Mouse (Mus musculus) heart, postnatal 14 days (tissue): ENCODE results near the gene Bhlhe23. TPM values are rescaled to one million over a fixed set of nuclear protein-coding genes. Genes with fewer than 3 reads are reported as not detected.

Source experiments
- DNase-seq, 2 experiments: peaks; one replicate each; pipeline ENCODE4 v3.0.0; 2021 to 2022
- intact Hi-C: fragments of 180-260 bp; cut with DNase I; formaldehyde crosslinking; loops from one replicate; pipeline ENCODE4 v1.15.1; 2025
- total RNA-seq, 2 experiments: library from RNA; stranded (reverse); gene quantifications; 2 replicates each; pipeline ENCODE4 v1.2.3; 2021

Bhlhe23 gene
- total RNA-seq, 2 experiments from 2014 or later = not detected

DNA sequence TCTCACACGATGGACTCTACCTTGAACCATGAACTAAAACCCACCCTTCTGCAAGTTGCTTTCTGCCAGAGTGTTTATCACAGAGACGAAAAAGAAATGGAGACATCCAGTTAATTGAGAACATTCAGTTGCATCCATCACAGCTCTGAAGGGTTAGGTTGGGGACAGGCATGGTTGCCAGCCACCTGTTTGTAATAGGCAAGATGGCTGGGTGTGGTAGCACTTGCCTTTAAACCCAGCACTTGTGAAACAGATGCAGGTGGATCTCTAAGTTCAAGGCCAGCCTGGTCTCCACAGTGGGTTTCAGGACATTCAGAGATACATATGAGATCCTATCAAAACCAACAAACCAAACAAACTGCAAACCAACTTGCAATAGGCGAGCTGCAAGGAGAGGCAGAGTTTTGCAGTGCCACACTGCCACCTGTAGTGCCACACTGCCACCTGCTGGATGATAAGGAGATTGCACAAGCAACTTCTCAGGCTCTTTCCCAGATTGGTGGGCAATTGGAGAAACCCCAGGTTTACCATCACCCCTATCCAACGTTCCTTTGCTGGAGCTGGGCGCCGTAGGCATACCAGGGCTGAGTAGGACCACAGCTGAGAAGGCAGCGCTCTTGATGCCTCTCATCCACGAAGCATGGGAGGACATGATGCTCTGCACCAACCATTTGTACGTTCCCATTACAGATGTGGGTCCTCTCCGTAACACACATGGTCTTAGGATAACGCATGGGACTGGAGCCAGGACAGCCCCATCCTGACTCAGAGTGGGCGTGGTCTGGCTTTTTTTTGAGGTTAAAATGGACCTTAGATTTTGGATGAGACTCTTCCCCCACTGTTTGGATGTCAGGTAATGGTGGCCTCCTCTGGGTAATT, 2.8 kb upstream of the Bhlhe23 start:
- peak; percentile 43 to 73 for DNase-seq
- intact Hi-C loops = loop anchor here (2.0 kb wide), 3 partner anchors 35 to 305 kb away; partner anchors contain the start of gene Mrgbp

DNA sequence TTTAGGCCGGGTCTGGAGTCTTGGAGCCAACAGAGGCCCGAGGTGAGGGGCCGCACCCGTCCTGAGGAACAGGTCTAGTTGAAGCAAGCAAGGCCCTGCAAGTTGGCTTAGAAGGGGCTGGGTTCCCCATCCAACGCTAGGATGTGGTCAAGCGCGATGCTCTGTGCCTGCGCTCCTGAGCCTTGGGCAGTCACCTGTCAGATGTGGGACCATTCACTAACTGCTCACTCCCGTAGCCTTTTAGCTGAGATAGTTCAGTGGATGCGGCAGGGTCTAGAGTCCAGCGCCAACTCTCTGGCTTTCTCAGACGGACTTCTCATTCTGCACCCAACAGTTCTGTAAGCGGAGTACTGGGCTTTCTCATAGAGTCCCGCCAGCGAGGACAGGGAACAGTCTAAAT, 1.1 kb downstream of the Bhlhe23 start:
- DNase-seq = no peak
- intact Hi-C loops = no loop called here

DNA sequence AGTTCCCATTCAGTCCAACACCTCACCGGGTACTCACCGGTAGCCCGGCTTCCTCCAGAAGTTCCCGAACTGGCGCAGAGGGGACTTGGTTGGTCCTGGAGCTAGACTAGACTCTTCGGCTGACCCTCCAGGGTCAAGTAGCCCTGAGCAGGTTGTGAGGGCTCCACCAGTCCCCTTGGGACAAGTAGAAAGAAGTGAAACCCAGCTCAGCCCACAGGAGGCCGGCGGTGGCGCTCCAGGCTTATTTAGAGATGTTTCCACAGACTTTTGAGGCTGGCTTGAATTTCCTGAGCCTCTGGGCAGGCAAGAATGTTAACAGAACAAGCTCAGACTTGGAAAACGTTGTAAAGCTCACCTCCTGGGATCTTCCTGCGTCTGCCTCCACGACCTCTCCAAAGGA, 1.5 kb downstream of the Bhlhe23 start:
- intact Hi-C loops = no loop called here
- no peak for DNase-seq

DNA sequence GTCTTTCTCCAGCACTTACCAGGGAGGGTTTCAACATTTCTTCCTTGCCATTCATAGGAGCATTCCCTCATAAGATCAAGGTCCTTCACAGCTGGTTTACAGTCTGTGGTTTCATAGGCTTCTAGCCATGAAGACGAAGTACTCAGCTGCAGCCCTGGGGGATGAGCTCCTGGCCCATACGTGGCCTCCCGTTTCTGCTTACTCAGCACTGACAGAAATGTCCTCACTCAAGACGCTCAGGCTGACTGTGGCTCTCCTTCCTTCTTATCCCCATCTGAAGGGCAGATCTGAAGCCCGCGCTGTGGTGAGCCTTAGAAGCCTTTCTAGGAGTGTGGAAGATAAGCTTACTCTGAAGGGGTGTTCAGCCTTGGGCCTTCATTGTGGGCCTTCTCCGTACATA, 11.0 kb downstream of the Bhlhe23 start:
- DNase-seq = no peak
- intact Hi-C loops = no loop called here

DNA sequence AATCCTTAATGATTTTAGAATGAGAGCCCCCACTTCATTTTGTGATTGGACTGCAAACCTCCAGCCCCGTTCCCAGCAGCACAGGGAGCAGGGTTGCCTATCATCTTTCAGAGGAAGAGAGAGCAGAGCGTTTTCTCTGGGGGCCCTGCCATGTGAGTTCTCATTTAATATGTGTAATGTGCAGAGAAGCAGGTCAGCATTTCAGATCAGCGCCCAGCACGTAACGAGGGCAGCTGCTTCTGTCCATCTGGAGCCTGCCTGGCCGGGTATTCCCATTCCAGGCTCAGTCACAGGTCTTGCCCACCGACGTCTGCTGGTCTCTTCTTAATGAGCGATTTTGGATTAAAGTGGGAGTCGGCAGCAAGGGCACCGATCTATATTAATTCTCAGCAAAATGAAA, 11.7 kb downstream of the Bhlhe23 start:
- no peak for DNase-seq
- intact Hi-C loops = no loop called here

DNA sequence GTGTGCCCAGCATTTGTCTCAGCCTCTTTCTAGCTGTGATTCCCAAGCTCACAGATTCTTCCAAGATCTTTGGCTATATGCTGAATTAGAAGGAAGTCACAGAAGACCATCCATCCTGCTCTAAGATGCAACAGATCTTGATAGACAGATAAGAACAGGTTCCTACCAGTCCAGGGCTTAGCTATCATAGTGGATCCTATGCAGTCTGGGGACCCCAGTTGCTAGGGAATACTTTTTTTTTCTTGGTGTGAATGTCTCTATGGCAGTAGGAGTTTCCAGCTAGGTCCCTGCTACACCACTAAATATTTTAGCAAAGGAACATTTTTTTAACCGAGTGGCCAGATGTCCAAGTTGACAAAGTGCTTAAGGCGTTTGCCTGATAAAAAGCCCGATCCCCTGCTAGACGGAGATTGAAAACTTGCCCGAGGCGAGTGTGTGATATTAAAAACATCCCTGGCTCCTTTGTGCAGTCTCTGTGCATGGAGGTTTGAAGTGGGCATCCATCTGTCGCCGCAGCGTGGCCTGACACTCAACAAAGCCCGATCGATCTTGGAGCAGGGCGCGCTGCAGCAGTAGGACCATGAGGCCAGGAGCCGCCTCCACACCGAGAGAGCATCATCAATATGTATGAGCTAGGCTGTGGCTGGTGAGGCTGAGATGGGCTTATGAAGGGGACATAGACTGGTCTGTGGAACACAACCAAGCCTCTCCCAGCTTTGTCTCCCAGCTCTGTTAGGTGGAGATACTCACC, 18.0 kb downstream of the Bhlhe23 start:
- intact Hi-C loops = no loop called here
- DNase-seq = no peak

DNA sequence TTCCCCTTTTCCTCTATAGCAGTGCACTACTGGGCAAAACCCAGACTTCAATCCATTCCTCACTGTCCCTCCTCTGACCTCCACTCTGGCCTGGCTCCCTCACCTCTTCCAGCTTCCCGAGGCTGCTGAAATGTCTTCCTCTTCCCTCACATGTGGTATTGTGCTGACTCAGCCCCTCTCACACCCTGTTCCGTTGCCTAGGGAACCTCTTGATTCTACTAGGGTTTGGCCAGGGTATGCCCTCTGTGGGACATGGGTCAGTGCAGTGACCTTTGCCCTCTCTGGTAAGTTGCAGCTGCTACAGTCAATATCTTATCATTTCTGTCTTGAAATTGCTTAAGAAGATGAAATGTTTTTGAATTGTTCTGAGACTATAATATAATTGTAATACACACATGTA, 19.9 kb downstream of the Bhlhe23 start:
- intact Hi-C loops = no loop called here
- DNase-seq = no peak

DNA sequence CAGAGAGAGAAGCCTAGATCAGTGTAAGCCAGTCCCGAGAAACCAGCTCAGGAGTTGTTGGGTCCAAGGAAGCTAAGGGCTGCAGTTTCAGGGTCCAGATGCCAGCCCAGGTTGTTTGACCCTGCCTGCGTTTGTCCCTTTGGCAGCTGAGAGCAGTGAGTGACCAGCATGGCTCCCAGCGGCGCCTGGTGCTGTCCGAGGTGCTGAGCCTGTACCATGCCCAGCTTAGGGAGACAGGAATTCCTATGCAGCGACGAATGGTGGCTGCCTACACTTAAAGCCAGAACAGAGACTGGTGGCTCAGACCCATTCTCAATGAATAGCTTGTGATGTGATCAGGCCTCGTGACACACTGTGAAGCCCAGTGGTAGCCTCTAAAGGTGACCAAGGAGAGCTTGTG, 20.8 kb downstream of the Bhlhe23 start:
- intact Hi-C loops = no loop called here
- peak; percentile 64 to 81 for DNase-seq

DNA sequence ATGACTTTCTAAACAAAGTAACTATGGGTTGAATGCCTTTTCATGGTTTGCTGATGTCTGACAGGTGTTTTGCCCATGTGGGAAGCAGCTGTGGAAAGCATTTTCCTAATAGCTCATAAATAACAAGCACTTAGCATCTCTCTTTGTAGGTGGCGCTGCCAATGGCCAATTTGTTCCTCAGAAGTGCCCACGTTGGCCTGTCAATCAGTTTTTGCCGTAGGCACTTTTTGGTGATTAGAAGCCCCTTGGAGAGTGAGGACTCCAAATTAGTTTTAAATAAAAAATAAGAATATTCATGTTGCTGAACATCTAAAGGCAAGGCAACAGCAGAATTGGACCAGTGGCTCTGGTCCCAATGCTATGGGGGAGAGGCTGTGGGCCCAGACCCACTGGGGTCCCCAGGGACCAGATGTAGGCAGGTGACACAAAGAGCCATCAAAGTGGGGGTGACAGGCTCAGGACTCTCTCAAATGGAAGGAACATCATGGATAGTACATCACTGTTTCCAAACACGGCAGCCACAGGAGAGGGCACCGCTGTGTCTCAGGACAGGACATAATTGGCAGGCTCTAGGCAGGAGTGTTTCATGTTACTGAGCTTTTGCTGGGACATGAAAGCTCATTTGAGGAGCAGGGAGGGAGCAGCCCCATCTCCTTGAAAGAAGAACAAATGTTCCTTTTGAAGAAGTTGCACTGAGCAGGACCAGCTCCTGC, 21.6 kb downstream of the Bhlhe23 start:
- intact Hi-C loops = no loop called here
- DNase-seq = no peak

DNA sequence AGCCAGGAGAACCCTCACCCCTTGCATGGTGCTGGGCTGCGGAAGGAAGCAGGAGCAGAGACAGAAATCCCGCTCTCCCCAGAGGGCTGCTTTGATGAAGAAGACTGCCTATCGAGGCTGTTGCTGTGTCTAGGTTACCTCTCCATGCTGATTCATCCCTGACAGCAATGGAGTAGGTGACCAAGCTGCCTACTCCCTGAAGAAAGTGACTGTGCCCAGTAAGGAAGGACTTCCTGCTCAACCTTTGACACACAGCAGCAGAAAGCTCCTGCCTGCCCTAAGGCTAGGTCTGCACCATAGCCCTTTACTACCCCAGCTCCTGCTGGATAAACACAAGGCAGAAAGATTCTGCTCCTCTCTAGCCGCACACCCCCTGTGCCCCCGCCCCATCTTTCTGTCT, 27.8 kb downstream of the Bhlhe23 start:
- intact Hi-C loops = loop anchor here (10.0 kb wide), 1 partner anchor 274 kb away; no protein-coding TSS in a partner anchor
- no peak for DNase-seq

DNA sequence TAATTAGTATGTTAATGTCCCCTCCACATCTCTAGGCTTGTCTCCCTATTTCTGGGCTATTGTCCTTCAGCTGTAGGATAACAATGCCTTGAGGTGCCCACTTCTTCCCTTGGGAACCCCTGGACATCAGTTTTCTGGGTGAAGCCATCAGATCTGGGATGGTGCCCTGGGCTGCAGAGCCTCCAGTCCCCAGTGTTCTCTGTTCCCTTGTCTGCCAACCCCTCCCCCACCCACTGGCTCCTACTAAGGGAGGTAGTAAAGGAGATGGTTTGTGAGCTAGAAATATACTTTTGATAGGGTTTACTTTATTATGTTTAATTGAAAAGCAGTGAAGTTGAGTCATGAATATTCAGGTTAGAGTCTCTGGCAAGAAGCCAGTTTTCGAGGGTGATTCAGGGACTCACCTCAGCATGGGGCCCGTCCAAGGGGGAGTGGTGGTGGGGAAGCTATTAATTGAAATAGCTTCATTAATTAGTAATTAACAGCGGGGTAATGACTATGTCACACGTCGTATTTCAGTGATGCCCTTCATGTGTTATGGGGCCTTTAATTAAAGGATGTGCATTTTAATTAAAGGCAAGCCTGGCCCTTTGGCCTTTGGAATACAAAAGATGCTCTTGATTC, 30.0 kb downstream of the Bhlhe23 start:
- intact Hi-C loops = loop anchor here (10.0 kb wide), 1 partner anchor 272 kb away; no protein-coding TSS in a partner anchor
- no peak for DNase-seq

DNA sequence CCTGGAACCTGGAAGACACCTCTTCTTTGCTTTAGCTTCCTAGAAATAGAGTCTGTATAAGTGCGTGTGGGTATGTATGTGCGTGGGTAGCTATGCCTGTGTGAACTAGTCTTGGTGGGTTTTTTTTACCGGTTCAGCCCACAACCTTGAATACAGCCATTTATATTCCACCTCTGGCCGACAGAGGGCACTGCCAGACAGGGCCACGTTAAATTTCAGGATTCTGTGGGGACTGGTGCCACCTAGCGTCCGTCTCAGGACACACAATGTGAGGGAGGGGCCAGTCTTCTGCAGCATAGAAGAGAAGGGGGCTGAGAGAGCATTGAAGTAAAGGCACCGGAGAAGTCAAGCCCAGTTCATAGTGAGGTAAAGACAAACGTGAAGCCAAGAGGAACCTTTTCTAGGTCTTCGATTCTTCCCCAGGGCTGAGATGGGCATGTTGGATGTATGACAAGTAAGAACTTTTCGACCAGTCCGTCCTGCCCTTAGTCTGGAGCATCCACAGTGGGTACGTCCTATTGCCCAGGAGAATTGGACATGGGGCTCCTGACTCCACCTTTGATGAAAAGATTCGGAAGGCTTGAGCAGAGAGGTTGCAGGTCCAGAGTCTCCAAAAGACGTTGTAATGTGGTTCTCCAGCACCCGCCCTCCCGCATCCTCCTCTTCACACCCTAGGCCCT, 31.3 kb downstream of the Bhlhe23 start:
- DNase-seq = peak; percentile 88 to 92
- intact Hi-C loops = loop anchor here (1.0 to 10.0 kb wide), 5 partner anchors 33 to 271 kb away; no protein-coding TSS in a partner anchor

DNA sequence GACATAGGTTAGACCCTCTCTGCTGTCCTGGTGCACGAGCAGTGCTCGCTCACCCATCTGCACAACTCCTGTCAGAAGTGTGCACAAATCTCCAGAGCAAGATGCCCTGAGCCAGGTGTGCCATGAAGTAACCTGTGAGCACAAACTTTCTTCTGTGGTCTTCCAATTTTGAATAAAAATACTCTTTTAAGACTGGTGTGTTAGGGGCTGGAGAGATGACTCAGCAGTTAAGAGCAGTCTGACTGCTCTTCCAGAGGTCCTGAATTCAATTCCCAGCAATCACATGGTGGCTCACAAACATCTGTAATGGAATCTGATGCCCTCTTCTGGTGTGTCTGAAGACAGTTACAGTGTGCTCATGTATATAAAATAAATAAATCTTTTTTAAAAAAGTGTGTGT, 33.4 kb downstream of the Bhlhe23 start:
- intact Hi-C loops = loop anchor here (10.0 kb wide), 1 partner anchor 269 kb away; no protein-coding TSS in a partner anchor
- no peak for DNase-seq

DNA sequence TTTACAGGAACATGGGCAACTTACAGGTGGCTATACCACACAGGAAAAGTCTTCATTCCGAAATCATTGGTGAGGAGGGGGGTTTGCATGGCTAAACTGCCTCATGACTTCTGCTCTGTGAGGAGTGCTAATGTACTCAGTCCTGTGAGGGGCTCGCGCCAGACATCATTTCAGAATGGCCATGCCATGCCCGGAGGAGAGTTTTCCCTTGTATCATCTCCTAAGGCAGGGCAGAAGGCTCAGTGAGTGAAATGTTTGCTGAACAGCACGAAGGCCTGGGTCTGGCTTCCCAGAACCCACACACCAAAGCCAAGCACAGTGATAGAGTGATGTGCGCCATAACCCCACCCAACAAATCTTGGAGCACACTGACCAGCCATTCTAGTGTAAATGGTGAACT, 33.9 kb downstream of the Bhlhe23 start:
- intact Hi-C loops = loop anchor here (10.0 kb wide), 1 partner anchor 268 kb away; no protein-coding TSS in a partner anchor

DNA sequence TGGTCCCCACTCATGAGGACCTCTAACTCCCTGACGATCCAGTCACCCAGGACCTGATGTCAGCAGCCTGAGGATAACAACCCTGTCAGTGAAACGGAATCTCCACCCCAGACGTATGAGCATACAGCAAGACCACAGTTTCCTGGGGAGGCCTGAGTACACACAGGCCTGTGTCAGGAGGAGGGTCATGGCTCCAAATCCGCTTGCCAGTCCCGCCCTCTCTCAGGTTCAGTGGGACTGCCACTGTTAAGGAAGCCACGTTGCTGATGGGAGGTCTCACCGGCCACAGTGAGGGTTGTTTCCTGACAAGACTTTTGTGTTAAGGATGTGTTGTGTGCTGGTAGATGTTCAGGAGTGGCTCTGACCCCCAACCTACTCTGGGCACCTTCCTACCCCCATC, 35.3 kb downstream of the Bhlhe23 start:
- DNase-seq = no peak
- intact Hi-C loops = loop anchor here (10.0 kb wide), 1 partner anchor 267 kb away; no protein-coding TSS in a partner anchor

More for the DNA sequence above, 33.9 kb downstream of the Bhlhe23 start:
- DNase-seq = no peak

DNA sequence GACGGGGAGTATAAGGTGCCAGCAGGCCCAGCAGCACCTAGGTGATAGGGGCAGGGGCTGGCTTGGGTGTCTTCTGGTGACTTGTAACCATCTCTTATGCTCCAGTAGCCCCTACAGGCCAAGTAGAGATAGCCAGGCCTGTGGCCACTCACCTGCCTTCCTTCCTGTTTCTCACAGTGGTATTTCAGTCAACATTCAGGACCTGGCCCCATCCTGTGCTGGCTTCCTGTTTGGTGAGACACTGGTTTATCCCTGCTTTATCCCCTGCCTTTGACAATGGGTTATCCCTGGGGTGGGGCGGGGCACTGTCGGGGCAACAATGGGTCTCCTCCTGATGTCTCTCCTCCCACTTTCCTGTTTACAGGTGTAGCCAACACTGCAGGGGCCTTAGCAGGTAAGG, 36.4 kb downstream of the Bhlhe23 start:
- intact Hi-C loops = loop anchor here (10.0 kb wide), 1 partner anchor 266 kb away; no protein-coding TSS in a partner anchor
- no peak for DNase-seq

DNA sequence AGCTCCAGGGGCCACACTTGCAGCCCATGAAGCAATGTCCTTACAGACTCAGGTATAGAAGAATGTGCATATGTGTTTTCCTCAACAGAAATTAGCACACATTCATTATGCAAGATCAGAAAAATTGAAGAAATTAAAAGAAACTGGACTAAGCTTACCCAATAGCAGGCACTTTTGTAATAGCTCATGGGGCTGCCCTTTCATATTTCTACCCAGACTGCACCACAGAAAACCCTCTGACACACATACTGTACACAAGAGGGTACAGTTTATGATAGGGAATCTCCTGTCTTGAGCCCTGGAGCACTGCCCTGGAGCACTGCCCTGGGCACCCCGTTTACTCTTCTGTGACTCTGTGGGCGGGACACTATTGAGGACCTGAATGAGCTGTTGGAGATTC, 38.7 kb downstream of the Bhlhe23 start:
- DNase-seq = no peak
- intact Hi-C loops = no loop called here

DNA sequence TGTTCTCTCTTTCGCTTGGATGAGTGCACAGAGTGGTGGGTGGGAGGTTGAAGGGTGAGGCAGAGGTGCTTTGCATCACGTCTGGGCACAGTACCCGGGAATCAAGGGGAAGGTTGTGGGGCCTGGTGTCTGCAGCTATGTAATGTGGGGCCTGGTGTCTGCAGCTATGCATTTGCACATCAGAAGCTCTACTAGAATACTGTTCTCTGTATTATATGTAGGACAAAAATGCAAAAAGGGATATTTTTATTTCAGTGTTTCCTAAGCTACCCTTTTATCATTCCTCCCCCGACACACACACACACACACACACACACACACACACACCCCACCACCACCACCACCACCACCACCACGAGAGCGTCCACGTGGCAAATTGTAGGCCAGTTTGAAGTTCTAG, 41.5 kb downstream of the Bhlhe23 start:
- DNase-seq = no peak
- intact Hi-C loops = no loop called here

DNA sequence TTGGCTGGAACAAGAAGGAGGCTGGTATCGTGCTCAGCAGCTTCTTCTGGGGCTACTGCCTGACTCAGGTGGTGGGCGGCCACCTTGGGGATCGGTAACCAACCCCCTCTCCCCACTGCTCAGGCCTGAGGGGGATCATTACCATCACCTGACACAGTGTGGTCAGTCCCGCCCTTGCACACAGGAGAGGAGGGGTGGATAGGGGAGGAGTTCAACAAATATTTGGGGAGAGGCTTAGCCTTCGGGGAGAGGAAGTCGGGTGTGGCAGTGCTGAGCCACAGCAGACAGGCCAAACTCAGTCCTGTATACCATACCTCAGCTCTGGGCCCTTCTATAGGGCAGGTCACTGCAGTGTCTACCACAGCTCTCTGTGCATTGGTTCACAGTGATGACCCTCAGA, 44.7 kb downstream of the Bhlhe23 start:
- no peak for DNase-seq
- intact Hi-C loops = no loop called here

DNA sequence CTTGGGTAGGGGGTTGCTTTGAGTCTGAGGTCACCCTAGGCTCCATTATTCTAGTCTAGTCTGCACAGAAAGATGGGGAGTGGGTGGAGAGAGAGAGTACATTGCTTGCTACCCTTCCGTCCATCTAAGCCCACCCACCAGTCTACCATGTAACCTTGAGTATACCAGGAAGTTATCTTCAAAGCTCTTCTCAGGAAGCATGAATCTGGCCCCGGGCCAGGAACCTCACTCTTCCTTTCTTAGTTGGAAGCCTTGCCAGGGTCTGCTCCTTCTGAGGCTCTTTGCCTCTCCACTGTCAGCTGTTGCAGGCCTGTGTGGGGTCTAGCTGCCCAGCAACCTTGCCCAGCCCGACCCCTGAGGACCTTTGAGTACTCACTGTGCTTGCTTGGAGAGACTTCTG, 45.7 kb downstream of the Bhlhe23 start:
- no peak for DNase-seq
- intact Hi-C loops = no loop called here
